Mouse (Mus musculus): Measurements from ENCODE around the gene Olfr1032.
A peak's percentile ranks its signal among the peaks of the same experiment; 100 is the strongest.
"Not testable (repeated sequence)": the region's sequence is repeated elsewhere in the genome, so short reads cannot be mapped to it uniquely, and the experiment has no call there.

The Olfr1032 gene

GRCm38 (mm10) chr2:86005240-86005639 lies at the start of gene Olfr1032:
TSS of gene Olfr1032 (plus strand) at chr2:86005540.
- no peak for DNase-seq (ENCODE audit: low spot score in 2 of 2)

GRCm38 (mm10) chr2:85973595-85973994 lies 31.7 kb upstream of the Olfr1032 start, which contains the start of gene Olfr1029:
TSS of gene Olfr1029 (plus strand) at chr2:85973895.
- no peak for DNase-seq (ENCODE audit: low spot score in 2 of 2)

- no peak for DNase-seq (ENCODE audit: low spot score in 2 of 2)
These were observed 26.4 kb upstream of the Olfr1032 start, which contains the start of gene Olfr1030 for GRCm38 (mm10) chr2:85978976-85979375. TSS of gene Olfr1030 (plus strand) at chr2:85979276.

- DNase-seq (ENCODE audit: low spot score in 2 of 2) = no peak
These were observed 15.3 kb upstream of the Olfr1032 start, which contains the start of gene Olfr1031 for GRCm38 (mm10) chr2:85990004-85990403. TSS of gene Olfr1031 (plus strand) at chr2:85990304.

GRCm38 (mm10) chr2:86020406-86020805 lies 15.1 kb downstream of the Olfr1032 start, which contains the start of gene Olfr1033:
TSS of gene Olfr1033 (plus strand) at chr2:86020633.
- peak in 1 of 2 experiments; percentile 1 for DNase-seq (ENCODE audit: low spot score in 2 of 2)

GRCm38 (mm10) chr2:86021518-86021917 lies 16.2 kb downstream of the Olfr1032 start:
- DNase-seq (ENCODE audit: low spot score in 2 of 2) = not testable (repeated sequence)

GRCm38 (mm10) chr2:86045561-86045960 lies 40.2 kb downstream of the Olfr1032 start, which contains the start of gene Olfr1034:
TSS of gene Olfr1034 (plus strand) at chr2:86045861.
- DNase-seq (ENCODE audit: low spot score in 2 of 2) = no peak

- DNase-seq (ENCODE audit: low spot score in 2 of 2) = not testable (repeated sequence)
These were observed 45.4 kb downstream of the Olfr1032 start for GRCm38 (mm10) chr2:86050777-86051176.

Measured in frontal cortex, postnatal 36 days (tissue).